Mouse (Mus musculus) v-Abl transformed pro-B cells (cell line): Measurements from ENCODE around the gene Otogl.

ENCODE experiments used
- in situ Hi-C, 2 experiments: fragments of 400-800 bp; cut with MboI; formaldehyde crosslinking; loops; one replicate each; pipeline ENCODE4 v1.15.1; 2025; ENCODE audit not compliant: unreplicated experiment in 2 of 2

The Otogl gene

GRCm38 (mm10) chr10:107734327-107734726 is 177.6 kb downstream of the Otogl start:
- in situ Hi-C loops = no loop called here

DNA sequence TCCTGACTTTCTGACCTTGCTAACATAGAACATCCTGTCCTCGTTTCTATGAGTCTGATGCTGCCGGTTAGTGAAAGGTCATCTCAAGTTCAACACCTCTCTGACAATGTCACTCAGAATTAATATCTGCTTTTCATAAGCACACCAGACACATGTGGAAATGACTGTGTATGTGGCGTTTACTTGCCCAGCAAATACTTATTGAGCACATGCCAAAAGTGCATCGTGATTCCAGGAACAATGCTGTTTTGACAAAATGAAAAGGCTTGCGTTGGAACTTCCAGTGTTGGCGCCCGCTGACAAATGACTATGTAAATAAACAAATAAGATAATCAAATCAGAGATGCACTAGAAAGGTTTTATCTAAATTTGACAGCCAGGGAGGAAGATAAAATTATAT is 186.3 kb downstream of the Otogl start:
- in situ Hi-C loops = no loop called here

DNA sequence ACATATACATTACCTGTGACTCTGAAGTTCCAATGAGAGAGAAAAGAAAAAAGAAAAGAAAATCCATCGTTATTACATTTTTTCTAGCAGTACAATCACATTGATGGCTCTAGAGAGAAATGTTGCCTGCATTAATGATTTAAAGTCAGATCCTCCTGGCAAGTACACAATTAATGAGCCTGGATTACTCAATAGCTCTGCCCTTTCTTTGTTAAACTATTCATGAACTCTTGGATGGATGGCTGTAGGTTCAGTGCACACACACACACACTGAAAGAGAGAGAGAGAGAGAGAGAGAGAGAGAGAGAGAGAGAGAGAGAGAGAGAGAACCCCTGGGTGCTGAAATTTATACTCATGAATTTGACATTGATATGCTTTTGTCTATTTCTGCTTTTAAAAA is 192.1 kb downstream of the Otogl start, which contains the start of gene Ptprq:
TSS of gene Ptprq (minus strand) at position 246 of the 400 bp plus-strand sequence.
- in situ Hi-C loops = no loop called here
